Mouse (Mus musculus): ENCODE data around the gene Dpy19l1. TPM values are rescaled to one million over a fixed set of nuclear protein-coding genes. Genes with fewer than 3 reads are reported as not detected.

Gene Dpy19l1
- polyA plus RNA-seq, 1 experiment from 2014 or later, result 11.5 TPM

DNA sequence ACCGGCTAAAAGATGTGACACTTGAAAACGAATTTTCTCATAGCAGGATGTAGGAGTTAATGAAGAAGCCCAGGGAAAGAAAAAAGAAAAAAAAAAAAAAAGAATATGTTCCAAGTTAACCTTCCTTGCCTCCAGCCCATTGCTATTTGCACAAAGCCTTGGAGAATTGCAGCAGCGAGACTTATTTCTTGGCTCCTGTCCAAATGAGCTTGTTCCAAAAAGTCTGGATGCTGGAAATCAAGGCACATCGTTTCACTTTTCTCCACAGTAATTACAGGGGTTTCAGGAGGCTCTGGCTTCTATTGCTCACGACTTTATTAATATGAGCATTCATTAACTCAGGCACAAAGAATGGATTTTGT, 899 bp upstream of the Dpy19l1 start:
- Histone ChIP-seq H3K4me1 (peaks cover 16% of the 10 kb centered on the region), H3K9me3 (no peaks in the 10 kb centered on the region), H3K36me3 (no peaks in the 10 kb centered on the region), H3K27me3 (no peaks in the 10 kb centered on the region), H3K9ac (peak overlapping the region; percentile 85; the same call in 1 of the 2 replicates), H3K4me3 (peak overlapping the region; percentile 75), H3K27ac (peak overlapping the region; percentile 76; the same call in 1 of the 2 replicates), H3K4me2 (replicated peaks) (peak overlapping the region; percentile 76)
- ATAC-seq (ENCODE audit: low FRiP score, low read depth), result no peak
- 4% methylated on average over 5 of the region's 5 CpGs for whole genome bisulfite sequencing

DNA sequence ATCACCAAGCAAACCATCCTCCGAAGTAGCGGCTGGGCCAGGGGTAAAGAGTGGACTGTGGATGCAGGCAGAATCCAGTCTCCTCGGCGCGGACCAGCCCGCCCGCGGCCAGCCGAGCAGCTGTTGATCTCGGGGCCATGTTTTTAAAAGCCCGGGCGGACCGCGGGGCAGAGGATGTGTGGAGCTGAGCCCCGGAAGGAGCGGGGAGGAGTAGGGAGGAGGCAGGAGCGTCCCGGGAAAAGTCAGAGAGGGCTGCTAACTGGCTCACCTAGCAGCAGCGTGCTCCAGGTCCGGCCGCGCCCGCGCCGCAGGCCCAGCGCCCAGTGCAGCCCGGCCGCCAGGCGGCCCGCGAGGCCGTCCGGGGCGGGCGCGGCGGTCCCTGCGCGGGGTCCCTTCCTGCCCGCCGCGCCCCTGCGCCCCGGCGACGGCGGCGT, 352 bp downstream of the Dpy19l1 start:
- H3K9me3 ChIP-seq, result no peaks in the 10 kb centered on the region
- WGBS, result 1% methylated on average over 36 of the region's 48 CpGs

DNA sequence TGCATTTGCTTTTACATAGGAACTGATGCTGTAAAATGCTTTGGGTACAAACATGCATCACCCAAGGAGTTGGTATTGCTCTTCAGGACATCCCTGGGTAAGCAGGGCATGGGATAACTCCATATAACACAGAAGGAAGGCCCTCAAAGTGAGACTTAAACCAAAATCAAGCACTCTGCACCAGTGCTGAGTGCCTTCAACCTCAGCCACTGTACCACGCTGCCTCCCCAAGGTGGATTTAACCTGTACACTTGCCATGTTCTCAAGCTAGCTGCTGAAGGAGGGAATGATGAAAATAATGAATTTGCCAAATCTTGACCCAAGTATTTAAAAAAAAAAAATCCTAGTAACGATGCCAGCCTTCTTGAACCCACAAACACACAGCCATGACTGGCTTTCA, 1.3 kb downstream of the Dpy19l1 start:
- Histone ChIP-seq H3K27ac (no peak overlapping the region), H3K4me1 (peaks cover 16% of the 10 kb centered on the region), H3K27me3 (no peaks in the 10 kb centered on the region), H3K36me3 (no peaks in the 10 kb centered on the region), H3K9ac (peak overlapping the region; percentile 85; the same call in 1 of the 2 replicates), H3K9me3 (no peaks in the 10 kb centered on the region), H3K4me2 (replicated peaks) (peak overlapping the region; percentile 76), H3K4me3 (peak overlapping the region; percentile 75)
- no peak for ATAC-seq (ENCODE audit: low FRiP score, low read depth)
- 46% methylated on average over 2 of the region's 2 CpGs for WGBS

More for the DNA sequence above, 352 bp downstream of the Dpy19l1 start:
- Histone ChIP-seq H3K27me3 (no peaks in the 10 kb centered on the region), H3K9ac (peak overlapping the region; percentile 85), H3K27ac (peak overlapping the region; percentile 85), H3K4me1 (peaks cover 16% of the 10 kb centered on the region), H3K4me2 (replicated peaks) (peak overlapping the region; percentile 76), H3K4me3 (peak overlapping the region; percentile 75), H3K36me3 (no peaks in the 10 kb centered on the region)
- peak; percentile 83 for ATAC-seq (ENCODE audit: low FRiP score, low read depth)

DNA sequence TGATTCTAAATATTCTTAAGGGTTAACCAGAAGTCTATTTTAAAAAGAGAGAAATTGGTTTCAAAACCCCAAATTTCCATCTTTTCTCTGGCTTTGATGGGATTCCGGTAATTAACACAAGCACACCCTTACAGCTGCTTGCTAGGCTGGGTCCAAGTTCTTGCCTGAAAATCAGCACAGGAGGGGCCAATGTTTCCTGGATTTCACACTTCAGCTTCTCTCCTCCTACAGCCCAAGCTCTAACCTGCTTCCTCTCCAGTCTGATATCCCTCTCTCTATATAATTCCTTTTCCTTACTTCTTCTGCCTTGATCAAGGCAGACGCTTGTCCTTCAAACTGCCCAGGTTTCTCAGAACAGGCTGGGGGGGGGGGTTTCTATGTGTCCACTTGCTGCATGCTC, 6.7 kb downstream of the Dpy19l1 start:
- Histone ChIP-seq H3K9ac (no peak overlapping the region), H3K27ac (no peak overlapping the region), H3K4me1 (peaks cover 5% of the 10 kb centered on the region), H3K27me3 (no peaks in the 10 kb centered on the region), H3K36me3 (no peaks in the 10 kb centered on the region), H3K9me3 (no peaks in the 10 kb centered on the region), H3K4me2 (replicated peaks) (no peak overlapping the region), H3K4me3 (no peak overlapping the region)
- ATAC-seq (ENCODE audit: low FRiP score, low read depth), result no peak
- WGBS, result 94% methylated on average over 2 of the region's 2 CpGs

DNA sequence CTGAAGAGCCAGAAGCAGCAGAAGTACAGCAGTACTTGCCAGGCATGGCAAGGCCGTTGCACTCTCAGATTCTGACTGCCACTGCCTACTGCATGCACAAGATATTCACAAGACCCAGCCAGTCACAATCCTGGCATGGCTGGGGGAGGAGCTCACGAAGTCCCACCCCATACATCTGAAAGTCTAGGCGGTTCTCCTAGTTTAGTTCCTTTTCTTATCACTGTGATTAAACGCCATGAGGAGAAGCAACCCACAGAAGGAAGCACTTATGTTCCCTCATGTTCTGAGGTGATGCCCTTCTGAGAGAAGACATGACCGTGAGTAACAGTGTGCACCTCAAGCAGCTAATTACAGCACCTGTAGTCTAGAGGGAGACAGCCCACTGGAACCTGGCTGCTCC, 12.4 kb downstream of the Dpy19l1 start:
- H3K4me1 ChIP-seq, result no peaks in the 10 kb centered on the region
- WGBS, result 84% methylated on average over 5 of the region's 5 CpGs
- H3K27me3 ChIP-seq, result no peaks in the 10 kb centered on the region
- no peaks in the 10 kb centered on the region for H3K36me3 ChIP-seq
- H3K4me3 ChIP-seq, result no peak overlapping the region
- no peak for ATAC-seq (ENCODE audit: low FRiP score, low read depth)
- H3K9ac ChIP-seq, result no peak overlapping the region
- H3K27ac ChIP-seq, result no peak overlapping the region
- H3K9me3 ChIP-seq, result no peaks in the 10 kb centered on the region
- H3K4me2 ChIP-seq (replicated peaks), result no peak overlapping the region

DNA sequence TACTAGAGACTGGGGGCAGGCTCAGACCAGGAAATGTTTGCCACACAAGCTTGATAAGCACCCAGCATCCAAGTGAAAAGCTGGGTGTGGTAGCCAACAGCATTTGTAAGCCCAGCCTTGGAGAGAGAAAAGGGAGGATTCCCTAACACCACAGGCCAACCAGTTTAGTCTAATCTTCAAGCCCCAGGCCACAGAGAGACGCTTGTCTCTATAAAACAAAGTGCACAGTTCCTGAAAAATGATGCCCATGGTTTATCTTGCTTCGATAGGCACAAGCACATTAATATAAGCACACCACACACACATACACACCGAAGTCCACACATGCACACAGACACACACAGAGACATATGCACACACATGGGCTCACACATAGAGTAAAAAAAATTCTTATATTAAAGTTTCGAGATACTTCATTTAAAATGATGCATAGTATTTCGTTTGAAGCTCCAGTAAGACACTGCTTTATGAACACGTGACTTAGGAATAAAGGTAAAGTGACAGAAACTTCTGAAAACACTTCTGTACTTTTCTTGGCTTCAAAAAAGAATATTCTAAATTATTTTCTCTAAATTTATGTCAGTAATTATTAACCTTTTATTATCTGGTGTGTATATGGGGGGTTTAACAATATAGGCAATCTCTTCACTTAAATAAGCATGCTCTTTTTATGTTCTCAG, 14.4 kb downstream of the Dpy19l1 start:
- H3K4me2 ChIP-seq (replicated peaks), result no peak overlapping the region
- H3K27me3 ChIP-seq, result no peaks in the 10 kb centered on the region
- no peak for ATAC-seq (ENCODE audit: low FRiP score, low read depth)
- no peaks in the 10 kb centered on the region for H3K9me3 ChIP-seq
- no peaks in the 10 kb centered on the region for H3K4me1 ChIP-seq
- H3K36me3 ChIP-seq, result no peaks in the 10 kb centered on the region
- no peak overlapping the region for H3K27ac ChIP-seq
- no peak overlapping the region for H3K9ac ChIP-seq
- WGBS, result 90% methylated on average over 6 of the region's 6 CpGs
- H3K4me3 ChIP-seq, result no peak overlapping the region

DNA sequence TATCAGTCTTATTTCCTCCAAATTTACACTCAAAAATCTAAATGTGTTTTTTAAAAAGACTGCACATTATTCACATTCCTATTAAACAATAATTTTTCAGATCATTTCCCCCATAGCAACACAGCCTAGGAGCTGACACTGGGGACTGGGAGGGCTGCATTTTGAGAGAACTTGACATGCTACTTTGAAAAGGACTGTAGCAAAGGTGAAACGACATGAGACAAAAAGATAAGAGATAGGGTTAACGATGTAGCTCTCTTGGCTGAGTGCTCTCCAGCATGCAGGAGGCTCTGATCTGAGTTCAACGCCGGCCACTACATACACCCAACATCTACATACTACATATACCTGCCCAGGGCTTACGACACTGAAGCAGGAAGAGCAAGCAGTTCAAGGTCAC, 20.6 kb downstream of the Dpy19l1 start:
- Histone ChIP-seq H3K4me2 (replicated peaks) (no peak overlapping the region), H3K9ac (no peak overlapping the region), H3K4me3 (no peak overlapping the region), H3K36me3 (peaks cover 19% of the 10 kb centered on the region), H3K27ac (no peak overlapping the region), H3K9me3 (no peaks in the 10 kb centered on the region), H3K4me1 (no peaks in the 10 kb centered on the region), H3K27me3 (no peaks in the 10 kb centered on the region)
- WGBS, result 88% methylated on average over 5 of the region's 5 CpGs
- no peak for ATAC-seq (ENCODE audit: low FRiP score, low read depth)

DNA sequence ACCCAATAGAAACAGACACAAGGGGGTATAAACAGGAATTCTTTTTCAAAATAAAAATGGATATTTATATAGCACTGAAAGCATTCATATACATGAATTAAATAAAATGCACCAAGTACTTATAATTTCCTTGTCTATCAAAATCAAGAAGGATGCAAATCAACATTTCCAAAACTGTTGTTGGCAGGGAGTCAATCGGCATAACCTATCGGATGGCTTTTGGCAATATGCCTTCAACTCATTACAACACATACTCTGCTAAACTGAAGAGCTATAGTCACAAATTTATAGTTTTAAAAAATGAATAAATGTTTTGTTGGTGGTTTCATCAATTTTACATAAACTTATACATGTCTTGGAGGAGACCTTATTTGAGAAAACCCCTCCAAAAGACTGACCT, 25.7 kb downstream of the Dpy19l1 start:
- H3K4me1 ChIP-seq, result no peaks in the 10 kb centered on the region
- WGBS, result 87% methylated on average over 2 of the region's 2 CpGs
- peaks cover 22% of the 10 kb centered on the region for H3K36me3 ChIP-seq
- no peak overlapping the region for H3K4me3 ChIP-seq
- H3K27ac ChIP-seq, result no peak overlapping the region
- H3K27me3 ChIP-seq, result no peaks in the 10 kb centered on the region
- ATAC-seq (ENCODE audit: low FRiP score, low read depth), result no peak
- H3K9ac ChIP-seq, result no peak overlapping the region
- H3K9me3 ChIP-seq, result no peaks in the 10 kb centered on the region
- H3K4me2 ChIP-seq (replicated peaks), result no peak overlapping the region

DNA sequence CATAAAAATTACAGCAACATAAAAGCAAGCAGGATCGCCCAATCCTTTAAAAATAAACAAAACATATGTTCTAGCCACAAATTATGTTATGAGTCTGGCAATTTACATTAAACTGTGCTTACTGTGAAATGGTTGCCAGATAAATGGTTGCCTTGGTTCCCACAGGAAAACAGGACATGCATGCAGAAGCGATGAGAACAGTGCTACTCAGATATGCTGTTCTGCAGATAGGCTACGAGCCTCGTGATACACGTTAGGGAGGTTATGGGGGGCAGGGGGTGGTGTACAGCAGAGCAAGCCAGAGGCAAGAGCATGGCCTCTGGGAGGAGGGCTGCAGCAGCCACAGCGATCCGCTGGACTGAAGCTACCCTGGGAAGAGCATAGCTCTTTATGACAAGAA, 29.1 kb downstream of the Dpy19l1 start:
- ATAC-seq (ENCODE audit: low FRiP score, low read depth), result no peak
- Histone ChIP-seq H3K4me3 (no peak overlapping the region), H3K9ac (no peak overlapping the region), H3K4me2 (replicated peaks) (no peak overlapping the region), H3K27ac (no peak overlapping the region), H3K9me3 (no peaks in the 10 kb centered on the region), H3K27me3 (no peaks in the 10 kb centered on the region), H3K36me3 (peaks cover 12% of the 10 kb centered on the region), H3K4me1 (no peaks in the 10 kb centered on the region)
- WGBS, result 87% methylated on average over 7 of the region's 7 CpGs

DNA sequence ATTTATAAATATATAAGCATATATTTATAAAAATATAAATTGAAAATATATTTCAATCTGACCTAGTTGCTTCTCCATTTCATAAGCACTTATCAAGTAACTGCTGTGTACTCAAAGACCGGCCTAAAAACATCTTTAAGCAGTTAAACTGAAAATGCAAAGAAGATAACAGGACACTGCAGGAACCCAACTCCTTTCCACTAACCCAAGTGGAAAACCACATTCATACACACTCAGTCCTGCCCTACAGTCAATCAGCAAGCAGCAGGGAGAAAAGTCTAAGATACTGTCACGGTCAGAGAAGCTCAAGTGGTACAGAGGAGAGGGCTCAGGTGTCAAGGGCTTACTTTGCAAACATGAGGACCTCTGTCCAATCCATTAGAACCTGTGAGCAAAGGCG, 30.4 kb downstream of the Dpy19l1 start:
- Histone ChIP-seq H3K4me2 (replicated peaks) (no peak overlapping the region), H3K27me3 (no peaks in the 10 kb centered on the region), H3K27ac (no peak overlapping the region), H3K9me3 (no peaks in the 10 kb centered on the region), H3K9ac (no peak overlapping the region), H3K4me1 (no peaks in the 10 kb centered on the region), H3K36me3 (peaks cover 4% of the 10 kb centered on the region; the same call in 1 of the 2 replicates), H3K4me3 (no peak overlapping the region)
- WGBS, result 76% methylated on average over 3 of the region's 3 CpGs
- no peak for ATAC-seq (ENCODE audit: low FRiP score, low read depth)

DNA sequence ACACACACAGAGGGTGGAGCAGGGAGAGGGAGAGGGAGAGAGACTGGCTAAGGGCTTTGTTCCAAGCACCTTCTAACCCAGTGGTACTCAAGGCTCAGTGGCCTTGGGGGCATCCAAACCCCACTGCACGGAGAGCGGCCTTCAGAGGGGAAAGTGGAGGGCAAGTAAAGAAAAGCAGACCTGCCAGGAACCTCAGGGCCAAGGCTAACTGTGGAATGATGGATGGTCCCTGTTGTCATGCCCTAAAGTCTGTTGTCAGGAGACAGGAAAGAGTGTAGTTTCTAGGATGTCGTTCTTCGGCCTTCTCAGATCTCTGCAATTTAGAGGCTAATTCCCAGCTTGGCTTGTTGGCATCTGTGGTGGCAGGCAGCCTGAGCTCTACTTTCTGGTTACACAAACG, 32.8 kb downstream of the Dpy19l1 start:
- Histone ChIP-seq H3K27me3 (no peaks in the 10 kb centered on the region), H3K36me3 (0 out of 2 replicates have a peak, but pooled peaks cover 7% of the 10 kb centered on the region), H3K9me3 (no peaks in the 10 kb centered on the region), H3K4me2 (replicated peaks) (no peak overlapping the region), H3K4me1 (no peaks in the 10 kb centered on the region), H3K9ac (no peak overlapping the region), H3K27ac (no peak overlapping the region), H3K4me3 (no peak overlapping the region)
- WGBS, result 73% methylated on average over 5 of the region's 5 CpGs
- no peak for ATAC-seq (ENCODE audit: low FRiP score, low read depth)

DNA sequence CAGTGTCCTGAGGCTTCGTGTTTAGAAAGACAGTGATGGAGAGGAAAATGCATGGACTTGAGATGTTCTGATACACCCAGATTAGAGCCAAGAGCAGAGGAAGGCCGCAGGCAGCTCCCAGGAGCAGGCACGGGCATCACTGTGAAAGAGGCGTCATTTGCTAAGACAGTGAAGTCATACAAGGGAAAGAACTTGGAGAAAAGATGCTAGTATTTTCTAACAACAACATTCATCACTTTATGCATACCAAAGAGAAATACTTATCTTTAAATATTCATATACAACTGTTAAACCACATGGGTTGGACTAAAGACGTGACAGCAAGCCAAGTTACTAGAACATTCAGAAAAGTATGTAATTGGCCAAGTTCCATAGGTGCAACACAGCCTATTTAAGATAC, 35.8 kb downstream of the Dpy19l1 start:
- Histone ChIP-seq H3K36me3 (0 out of 2 replicates have a peak, but pooled peaks cover 4% of the 10 kb centered on the region), H3K4me2 (replicated peaks) (no peak overlapping the region), H3K27ac (no peak overlapping the region), H3K27me3 (no peaks in the 10 kb centered on the region), H3K4me3 (no peak overlapping the region), H3K4me1 (no peaks in the 10 kb centered on the region; the same call in 1 of the 2 replicates), H3K9ac (no peak overlapping the region), H3K9me3 (no peaks in the 10 kb centered on the region)
- WGBS, result 92% methylated on average over 5 of the region's 5 CpGs
- ATAC-seq (ENCODE audit: low FRiP score, low read depth), result no peak

DNA sequence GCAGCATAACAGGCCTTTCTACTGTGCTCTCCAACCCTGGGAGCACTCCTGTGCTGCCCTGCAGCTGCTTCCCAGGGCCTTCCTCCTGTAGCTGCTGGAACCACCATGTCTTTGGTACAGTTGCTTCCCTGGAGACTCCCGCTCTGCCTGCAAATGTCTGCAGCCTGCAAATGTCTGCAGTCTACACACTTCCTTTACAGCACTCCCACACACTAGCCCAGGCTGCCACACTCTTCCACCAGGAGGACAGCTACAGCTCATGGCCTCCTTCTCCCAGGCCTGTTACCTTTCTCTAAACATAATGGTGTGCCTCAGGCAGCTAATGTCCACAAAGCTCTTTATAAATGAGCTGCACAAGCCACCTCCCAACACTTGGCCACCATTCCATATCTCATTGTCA, 36.3 kb downstream of the Dpy19l1 start:
- no peak overlapping the region for H3K27ac ChIP-seq
- H3K4me3 ChIP-seq, result no peak overlapping the region
- no peaks in the 10 kb centered on the region for H3K9me3 ChIP-seq
- no peak overlapping the region for H3K4me2 ChIP-seq (replicated peaks)
- no peak for ATAC-seq (ENCODE audit: low FRiP score, low read depth)
- 92% methylated on average over 1 of the region's 1 CpGs for WGBS
- 0 out of 2 replicates have a peak, but pooled peaks cover 4% of the 10 kb centered on the region for H3K36me3 ChIP-seq
- H3K4me1 ChIP-seq, result no peaks in the 10 kb centered on the region; the same call in 1 of the 2 replicates
- no peak overlapping the region for H3K9ac ChIP-seq
- no peaks in the 10 kb centered on the region for H3K27me3 ChIP-seq

Data from limb, embryonic 13.5 days (tissue).